Mouse (Mus musculus) heart, postnatal 0 days (tissue): ENCODE results near the gene Twnk. TPM values are rescaled to one million over a fixed set of nuclear protein-coding genes. Genes with fewer than 3 reads are reported as not detected.

ENCODE experiments used
- ATAC-seq: fragments of 200-750 bp; cut with Nextera tagmentation; 2 replicates; pipeline ENCODE4 v1.8.0; 2017; ENCODE audit warnings: low read depth, moderate number of reproducible peaks, moderate library complexity; ENCODE audit not compliant: insufficient read depth
- DNase-seq: peaks from one replicate; pipeline ENCODE4 v3.0.0-alpha.2; 2016; ENCODE audit warnings: low spot score
- H3K27ac ChIP-seq: fragments of 300-500 bp; sonication (generic); 2 replicates; pipeline ENCODE4 v1.5.1; 2014; ENCODE audit warnings: low read depth, mild to moderate bottlenecking
- H3K27me3 ChIP-seq: fragments of 300-500 bp; sonication (generic); 2 replicates; pipeline ENCODE4 v1.6.1; 2014; ENCODE audit warnings: low read length, mixed read lengths; ENCODE audit not compliant: control insufficient read depth, insufficient read depth
- H3K36me3 ChIP-seq: fragments of 300-500 bp; sonication (generic); replicated peaks from 2 replicates; pipeline ENCODE4 v1.6.1; 2014; ENCODE audit warnings: low read length, mixed read lengths; ENCODE audit not compliant: control insufficient read depth, insufficient read depth
- H3K4me1 ChIP-seq: fragments of 300-500 bp; sonication (generic); 2 replicates; pipeline ENCODE4 v1.6.1; 2014; ENCODE audit warnings: antibody characterized with exemption; ENCODE audit not compliant: control insufficient read depth, insufficient read depth
- H3K4me2 ChIP-seq: fragments of 300-500 bp; sonication (generic); 2 replicates; pipeline ENCODE4 v1.6.1; 2014; ENCODE audit warnings: low read depth, mild to moderate bottlenecking, low read length, moderate library complexity
- H3K4me3 ChIP-seq: fragments of 300-500 bp; sonication (generic); 2 replicates; pipeline ENCODE4 v1.5.1; 2014; ENCODE audit warnings: low read depth, low read length
- H3K9ac ChIP-seq: fragments of 300-500 bp; sonication (generic); replicated peaks from 2 replicates; pipeline ENCODE4 v1.6.1; 2014; ENCODE audit warnings: low read depth, low read length, mixed read lengths
- H3K9me3 ChIP-seq: fragments of 300-500 bp; sonication (generic); replicated peaks from 2 replicates; pipeline ENCODE4 v1.6.1; 2016; ENCODE audit warnings: low read length; ENCODE audit not compliant: control insufficient read depth
- CTCF ChIP-seq: IDR thresholded peaks from 2 replicates; pipeline ENCODE4 v1.5.1; 2016; ENCODE audit warnings: antibody characterized with exemption, control low read depth, low read depth
- EP300 ChIP-seq: IDR thresholded peaks from 2 replicates; pipeline ENCODE4 v1.6.1; 2016; ENCODE audit warnings: antibody characterized with exemption, low read depth
- WGBS: fragments of 180-500 bp; shearing (Covaris S2); extraction: QIAGEN DNeasy Blood & Tissue Kit; methylation state at CpG from one replicate; pipeline ENCODE4 v1.1.7; 2014; 5-methylcytosine and 5-hydroxymethylcytosine counted together
- polyA plus RNA-seq: library from polyadenylated mRNA; unstranded; fragments of >200 nt; fragmentation: Nextera tagmentation; extraction: Ambion mirVana; gene quantifications from 2 replicates; pipeline ENCODE4 v1.2.1, GENCODE M21; 2015
- total RNA-seq: library from RNA; depleted of rRNA; stranded (reverse); fragments of >200 nt; gene quantifications from 2 replicates; pipeline ENCODE4 v1.2.3, GENCODE M21; 2014; ENCODE audit warnings: low replicate concordance

The Twnk gene
- total and polyA plus RNA-seq, 2 experiments from 2014 or later = 12.9 to 14.0 TPM

DNA sequence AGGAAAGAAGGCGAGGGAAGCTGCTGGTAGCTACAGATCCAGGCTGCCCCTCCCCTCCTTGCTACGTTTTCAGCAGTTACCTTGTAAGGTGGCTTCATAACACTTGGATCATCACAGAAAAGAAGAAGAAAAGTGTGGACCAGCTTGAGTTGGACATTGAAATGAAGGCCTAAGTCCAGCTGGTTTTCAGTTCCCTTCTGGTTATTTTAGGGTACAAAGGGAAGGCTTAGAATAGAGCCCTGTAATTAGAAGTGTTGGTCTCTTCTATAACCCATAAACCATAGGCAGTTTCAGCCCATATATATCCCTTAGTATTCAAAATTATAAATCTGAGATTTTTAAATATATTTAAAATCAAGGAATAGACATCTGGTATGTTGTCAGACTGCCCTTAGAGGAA is 24.7 kb upstream of the Twnk start:
- TF ChIP-seq EP300 (no peak), CTCF (no peak)
- 83% methylated on average over 2 of the region's 2 CpGs for WGBS
- H3K4me2 ChIP-seq = no peak overlapping the region
- H3K4me1 ChIP-seq = no peaks in the 10 kb centered on the region
- H3K4me3 ChIP-seq = no peak overlapping the region
- ATAC-seq (no peak), DNase-seq (no peak)
- no peak overlapping the region for H3K27ac ChIP-seq
- H3K36me3 ChIP-seq = peaks cover 66% of the 10 kb centered on the region
- no peaks in the 10 kb centered on the region for H3K27me3 ChIP-seq
- H3K9me3 ChIP-seq = no peaks in the 10 kb centered on the region
- H3K9ac ChIP-seq = no peak overlapping the region

DNA sequence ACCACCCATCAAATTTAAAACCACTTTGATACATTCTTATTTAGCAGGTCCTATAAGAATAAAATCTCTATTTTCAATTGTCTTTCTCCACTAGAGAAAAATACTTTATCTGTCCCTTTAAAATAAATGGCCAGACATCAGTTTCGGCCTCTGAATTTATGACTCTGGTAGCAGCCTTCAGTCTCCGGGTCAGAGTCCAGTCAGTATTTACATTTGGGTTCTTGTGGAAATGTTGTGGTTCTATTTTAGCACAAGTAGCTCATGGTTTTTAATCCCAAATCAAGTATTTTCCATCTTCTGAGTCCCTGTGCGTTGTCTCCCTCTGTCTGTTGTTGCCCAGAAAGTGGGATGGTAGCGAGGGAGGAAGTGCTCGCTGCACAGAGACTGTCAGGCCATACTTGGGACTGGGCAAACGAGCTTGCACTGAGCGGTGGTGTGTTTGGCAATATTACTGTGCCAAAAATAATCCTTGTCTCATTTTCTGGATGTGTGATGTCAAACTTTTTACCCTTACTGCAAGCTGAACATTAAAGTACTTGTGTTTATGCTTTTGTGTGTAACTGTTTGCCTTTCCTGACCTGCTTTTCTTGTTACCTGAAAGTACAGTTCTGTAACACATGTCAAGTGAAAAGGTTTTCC is 22.9 kb upstream of the Twnk start:
- Histone ChIP-seq H3K4me3 (no peak overlapping the region), H3K9ac (no peak overlapping the region), H3K36me3 (peaks cover 48% of the 10 kb centered on the region), H3K9me3 (no peaks in the 10 kb centered on the region), H3K4me2 (no peak overlapping the region), H3K27ac (no peak overlapping the region), H3K27me3 (no peaks in the 10 kb centered on the region), H3K4me1 (no peaks in the 10 kb centered on the region)
- 61% methylated on average over 7 of the region's 7 CpGs for WGBS
- ATAC-seq = no peak
- no peak for DNase-seq
- no peak for TF ChIP-seq EP300
- no peak for TF ChIP-seq CTCF

DNA sequence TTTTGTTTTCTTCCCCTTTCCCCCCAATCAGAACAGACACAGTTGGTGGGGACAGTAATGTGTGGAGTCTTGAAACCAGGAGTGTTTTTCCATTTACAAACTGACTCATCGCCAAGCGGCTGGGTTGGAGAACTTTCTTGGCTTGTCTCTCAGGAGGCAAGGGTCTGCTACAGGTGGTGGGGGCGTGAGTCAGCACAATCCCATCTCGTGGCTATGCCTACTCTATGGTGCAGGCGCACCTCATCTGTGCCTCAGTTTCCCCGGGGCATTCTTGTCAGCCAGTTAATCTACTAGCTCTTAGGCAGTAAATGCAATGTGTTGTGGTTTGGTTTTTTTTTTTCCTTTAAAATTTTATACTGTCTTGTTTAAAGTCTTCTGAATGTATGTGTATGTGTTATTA is 22.1 kb upstream of the Twnk start:
- H3K27me3 ChIP-seq = no peaks in the 10 kb centered on the region
- WGBS = 83% methylated on average over 6 of the region's 6 CpGs
- no peak overlapping the region for H3K27ac ChIP-seq
- no peak for DNase-seq
- H3K4me2 ChIP-seq = no peak overlapping the region
- 0 out of 2 replicates have a peak, but pooled peaks cover under 1% of the 10 kb centered on the region for H3K4me1 ChIP-seq
- H3K9me3 ChIP-seq = no peaks in the 10 kb centered on the region
- H3K36me3 ChIP-seq = peaks cover 40% of the 10 kb centered on the region
- H3K9ac ChIP-seq = no peak overlapping the region
- TF ChIP-seq EP300 (no peak), CTCF (no peak)
- no peak for ATAC-seq
- H3K4me3 ChIP-seq = no peak overlapping the region

DNA sequence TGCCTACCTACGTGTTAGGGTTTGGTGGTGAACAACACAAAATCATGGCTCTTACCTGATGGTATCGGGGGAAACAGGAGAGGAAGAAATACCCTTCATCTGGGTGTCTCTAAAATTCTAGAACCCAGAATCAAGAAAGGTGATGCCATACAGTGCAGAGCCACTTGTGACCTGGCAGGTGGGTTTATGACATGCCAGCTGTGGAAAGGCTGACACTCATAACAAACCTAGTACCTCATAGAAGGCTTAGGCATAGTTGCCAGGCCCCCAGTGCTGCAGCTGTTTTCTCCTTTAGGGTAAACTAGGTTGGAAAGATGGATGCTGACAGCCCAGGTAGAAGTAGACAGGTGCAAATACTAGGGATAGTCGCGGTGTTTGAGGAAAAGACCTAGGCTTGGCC is 21.0 kb upstream of the Twnk start:
- H3K4me2 ChIP-seq = no peak overlapping the region
- no peak overlapping the region for H3K4me3 ChIP-seq
- TF ChIP-seq CTCF = no peak
- TF ChIP-seq EP300 = no peak
- H3K4me1 ChIP-seq = peaks cover 8% of the 10 kb centered on the region; the same call in 1 of the 2 replicates
- no peak overlapping the region for H3K9ac ChIP-seq
- peaks cover 29% of the 10 kb centered on the region for H3K36me3 ChIP-seq
- no peak overlapping the region for H3K27ac ChIP-seq
- no peaks in the 10 kb centered on the region for H3K9me3 ChIP-seq
- DNase-seq = no peak
- ATAC-seq = no peak
- 91% methylated on average over 4 of the region's 4 CpGs for WGBS
- no peaks in the 10 kb centered on the region for H3K27me3 ChIP-seq

GRCm38 (mm10) chr19:44985159-44985988 is 20.1 kb upstream of the Twnk start:
- 38% methylated on average over 5 of the region's 5 CpGs for WGBS
- Histone ChIP-seq H3K4me1 (peaks cover 9% of the 10 kb centered on the region; the same call in 1 of the 2 replicates), H3K27ac (no peak overlapping the region), H3K4me3 (no peak overlapping the region), H3K9ac (no peak overlapping the region), H3K27me3 (no peaks in the 10 kb centered on the region), H3K36me3 (peaks cover 20% of the 10 kb centered on the region), H3K4me2 (no peak overlapping the region), H3K9me3 (no peaks in the 10 kb centered on the region)
- no peak for ATAC-seq
- TF ChIP-seq EP300 (no peak), CTCF (no peak)
- DNase-seq = no peak
